8 mouse cellular contexts compared by ENCODE assay signal in genomic region chr16:91545597-91546281, GRCm38 (mm10). TPM values are rescaled to one million over a fixed set of nuclear protein-coding genes. Genes with fewer than 3 reads are reported as not detected.
A peak's percentile ranks its signal among the peaks of the same experiment; 100 is the strongest.
DNase-seq lines count a peak whose midpoint lies in the region; ATAC-seq and TF ChIP-seq lines count a peak whose summit lies in the region.

No protein-coding gene starts in this region.

- no peaks in the 10 kb centered on the region for H3K9me3 ChIP-seq in stomach, embryonic 15.5 days

- peak; percentile 58 for DNase-seq in kidney, adult 2 months
- no peak for DNase-seq in kidney, postnatal 14 days
- DNase-seq in lung, adult 18-20 months = peak; percentile 65 to 75
- DNase-seq in urinary bladder, postnatal 14 days (ENCODE audit: low spot score) = no peak
- DNase-seq in cerebellum, adult 11-12 months = no peak
- DNase-seq in gastrocnemius, postnatal 25 days = no peak

- H3K36me3 ChIP-seq in kidney, adult 2 months (ENCODE audit: control insufficient read depth, insufficient read depth, low read length) = no peaks in the 10 kb centered on the region
- no peaks in the 10 kb centered on the region for H3K36me3 ChIP-seq in stomach, embryonic 15.5 days

- no peak for TF ChIP-seq POLR2A in kidney, adult 2 months (IDR thresholded peaks at IDR 0.05; ENCODE audit: low read depth, low read length)

- no peak overlapping the region for H3K4me3 ChIP-seq in kidney, adult 2 months (ENCODE audit: insufficient read depth, low read depth, low read length)
- no peak overlapping the region for H3K4me3 ChIP-seq in stomach, embryonic 15.5 days (replicated peaks)

- H3K4me1 ChIP-seq in kidney, adult 2 months (ENCODE audit: control insufficient read depth, insufficient read depth, low read length) = peaks cover 15% of the 10 kb centered on the region
- peaks cover 29% of the 10 kb centered on the region for H3K4me1 ChIP-seq in stomach, embryonic 15.5 days

- H3K4me2 ChIP-seq in stomach, embryonic 15.5 days = peak overlapping the region; percentile 60

- peak overlapping the region; percentile 92 for H3K27ac ChIP-seq in kidney, adult 2 months (ENCODE audit: insufficient read depth, low read depth, low read length)
- H3K27ac ChIP-seq in stomach, embryonic 15.5 days = peak overlapping the region; percentile 75

- H3K9ac ChIP-seq in stomach, embryonic 15.5 days = no peak overlapping the region

- TF ChIP-seq CTCF in kidney, adult 2 months (conservative IDR thresholded peaks at IDR 0.05; ENCODE audit: insufficient read depth, insufficient read length, low read depth, low read length) = no peak

- 64% methylated on average over 10 of the region's 10 CpGs for WGBS in kidney, adult 2 months
- WGBS in stomach, embryonic 15.5 days = 49% methylated on average over 10 of the region's 10 CpGs

- ATAC-seq in erythroblast, adult 5-6 weeks (replicated peaks; ENCODE audit: low FRiP score, poor library complexity, severe bottlenecking) = peak; percentile 87
- ATAC-seq in stomach, embryonic 15.5 days (ENCODE audit: insufficient read depth, low FRiP score, low read depth) = peak; percentile 24; the same call in 1 of the 2 replicates

- no peaks in the 10 kb centered on the region for H3K27me3 ChIP-seq in kidney, adult 2 months (replicated peaks; ENCODE audit: control insufficient read depth, insufficient read depth, low read length)
- H3K27me3 ChIP-seq in stomach, embryonic 15.5 days (replicated peaks) = no peaks in the 10 kb centered on the region

RNA-seq across cellular contexts. Expression of gene Ifngr2, which starts 1.1 kb away (rescaled TPM):
- 15.1 and 17.7 TPM in 2 replicates for polyA plus RNA-seq in kidney, adult 2 months (2012; rRNA removed)
- 6.7 and 13.3 TPM in 2 replicates for total RNA-seq in erythroblast, adult 5-6 weeks (2015; ENCODE audit: low replicate concordance)
- 3.9 and 6.4 TPM in 2 replicates for total RNA-seq in erythroblast, adult 5-6 weeks (2017; ENCODE audit: low replicate concordance)
- polyA plus RNA-seq in stomach, embryonic 15.5 days (2015; fragmentation: Nextera tagmentation; extraction: Ambion mirVana) = 49.3 and 55.6 TPM in 2 replicates
- total RNA-seq in gastrocnemius, postnatal 25 days (2021) = 10 to 100 TPM; 50.5 to 71.4 TPM

RNA-seq across cellular contexts. Expression of gene Tmem50b, which starts 51.9 kb away (rescaled TPM):
- polyA plus RNA-seq in kidney, adult 2 months (2012; rRNA removed) = 39.2 and 40.7 TPM in 2 replicates
- 20.8 and 23.6 TPM in 2 replicates for total RNA-seq in erythroblast, adult 5-6 weeks (2015; ENCODE audit: low replicate concordance)
- 11.2 and 12.0 TPM in 2 replicates for total RNA-seq in erythroblast, adult 5-6 weeks (2017; ENCODE audit: low replicate concordance)
- 40.6 and 46.7 TPM in 2 replicates for polyA plus RNA-seq in stomach, embryonic 15.5 days (2015; fragmentation: Nextera tagmentation; extraction: Ambion mirVana)
- total RNA-seq in gastrocnemius, postnatal 25 days (2021) = 10 to 100 TPM; 18.2 to 18.5 TPM

Comparison
In these comparisons a context has a peak if more than half of its experiments do, and no peak if none do; other contexts are left out.
1. DNase-seq: peak in kidney, adult 2 months (single experiment) and lung, adult 18-20 months (2 of 2); none in kidney, postnatal 14 days (single experiment), urinary bladder, postnatal 14 days (single experiment), cerebellum, adult 11-12 months (single experiment) and gastrocnemius, postnatal 25 days (single experiment).